Mouse (Mus musculus): Measurements from ENCODE around the gene Igfbp3. TPM values are rescaled to one million over a fixed set of nuclear protein-coding genes. Genes with fewer than 3 reads are reported as not detected.

Gene Igfbp3
- polyA plus RNA-seq, 1 experiment from 2014 or later = 14.2 TPM

DNA sequence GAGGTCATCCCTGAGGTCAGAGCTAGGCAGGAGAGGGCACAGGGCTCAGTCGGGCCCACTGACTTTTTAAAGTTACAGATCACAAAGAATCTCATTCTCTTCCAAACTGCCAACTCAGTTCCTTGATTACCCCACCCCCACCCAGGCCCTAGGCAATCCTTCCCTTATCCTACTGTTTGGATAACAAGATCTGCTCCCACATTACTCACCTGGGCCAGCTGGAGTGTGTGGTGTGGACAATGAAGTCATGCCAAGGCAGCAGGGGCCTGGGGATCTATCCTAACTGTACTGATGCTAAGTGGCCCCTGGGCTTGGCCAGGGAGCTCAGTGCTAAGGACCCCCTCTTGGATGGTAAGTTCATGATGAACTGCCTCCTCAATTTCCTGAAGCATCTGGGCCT, 29.3 kb downstream of the Igfbp3 start:
- no peaks in the 10 kb centered on the region for H3K36me3 ChIP-seq (replicated peaks)
- H3K4me1 ChIP-seq = peaks cover 15% of the 10 kb centered on the region
- ATAC-seq (ENCODE audit: low FRiP score) = no peak
- 0 out of 2 replicates have a peak, but pooled peaks cover 11% of the 10 kb centered on the region for H3K27me3 ChIP-seq
- H3K4me3 ChIP-seq (replicated peaks) = no peak overlapping the region
- H3K9ac ChIP-seq = no peak overlapping the region
- H3K27ac ChIP-seq = no peak overlapping the region
- H3K4me2 ChIP-seq = no peak overlapping the region
- no peaks in the 10 kb centered on the region for H3K9me3 ChIP-seq
- 31% methylated on average over 1 of the region's 1 CpGs for WGBS

GRCm38 (mm10) chr11:7182409-7183042, 31.2 kb downstream of the Igfbp3 start:
- 11% methylated on average over 8 of the region's 8 CpGs for WGBS
- H3K4me3 ChIP-seq (replicated peaks) = no peak overlapping the region
- peaks cover 15% of the 10 kb centered on the region for H3K4me1 ChIP-seq
- peak; percentile 91 for ATAC-seq (ENCODE audit: low FRiP score)
- no peak overlapping the region for H3K9ac ChIP-seq
- no peaks in the 10 kb centered on the region for H3K9me3 ChIP-seq
- H3K27ac ChIP-seq = 0 out of 2 replicates have a peak overlapping the region, but pooled peaks have one; percentile 2
- no peak overlapping the region for H3K4me2 ChIP-seq
- no peaks in the 10 kb centered on the region for H3K36me3 ChIP-seq (replicated peaks)
- H3K27me3 ChIP-seq = 0 out of 2 replicates have a peak, but pooled peaks cover 11% of the 10 kb centered on the region

GRCm38 (mm10) chr11:7179276-7179675, 34.4 kb downstream of the Igfbp3 start:
- Histone ChIP-seq H3K4me1 (peaks cover 15% of the 10 kb centered on the region), H3K4me3 (replicated peaks) (no peak overlapping the region), H3K27ac (no peak overlapping the region), H3K9ac (no peak overlapping the region), H3K27me3 (no peaks in the 10 kb centered on the region), H3K4me2 (no peak overlapping the region), H3K9me3 (no peaks in the 10 kb centered on the region), H3K36me3 (replicated peaks) (no peaks in the 10 kb centered on the region)
- no peak for ATAC-seq (ENCODE audit: low FRiP score)
- 90% methylated on average over 2 of the region's 2 CpGs for WGBS

GRCm38 (mm10) chr11:7178724-7179123, 35.0 kb downstream of the Igfbp3 start:
- no peak overlapping the region for H3K4me2 ChIP-seq
- WGBS = 88% methylated on average over 4 of the region's 4 CpGs
- no peak overlapping the region for H3K4me3 ChIP-seq (replicated peaks)
- H3K27ac ChIP-seq = no peak overlapping the region
- H3K9me3 ChIP-seq = no peaks in the 10 kb centered on the region
- no peak for ATAC-seq (ENCODE audit: low FRiP score)
- H3K27me3 ChIP-seq = no peaks in the 10 kb centered on the region
- H3K9ac ChIP-seq = no peak overlapping the region
- H3K36me3 ChIP-seq (replicated peaks) = no peaks in the 10 kb centered on the region
- H3K4me1 ChIP-seq = peaks cover 15% of the 10 kb centered on the region

- 77% methylated on average over 6 of the region's 6 CpGs for WGBS
- Histone ChIP-seq H3K36me3 (replicated peaks) (no peaks in the 10 kb centered on the region), H3K9me3 (no peaks in the 10 kb centered on the region), H3K9ac (no peak overlapping the region), H3K27ac (no peak overlapping the region), H3K4me3 (replicated peaks) (no peak overlapping the region), H3K4me2 (no peak overlapping the region), H3K4me1 (no peaks in the 10 kb centered on the region), H3K27me3 (no peaks in the 10 kb centered on the region)
- no peak for ATAC-seq (ENCODE audit: low FRiP score)
Observed at GRCm38 (mm10) chr11:7173664-7174063, 40.1 kb downstream of the Igfbp3 start.

DNA sequence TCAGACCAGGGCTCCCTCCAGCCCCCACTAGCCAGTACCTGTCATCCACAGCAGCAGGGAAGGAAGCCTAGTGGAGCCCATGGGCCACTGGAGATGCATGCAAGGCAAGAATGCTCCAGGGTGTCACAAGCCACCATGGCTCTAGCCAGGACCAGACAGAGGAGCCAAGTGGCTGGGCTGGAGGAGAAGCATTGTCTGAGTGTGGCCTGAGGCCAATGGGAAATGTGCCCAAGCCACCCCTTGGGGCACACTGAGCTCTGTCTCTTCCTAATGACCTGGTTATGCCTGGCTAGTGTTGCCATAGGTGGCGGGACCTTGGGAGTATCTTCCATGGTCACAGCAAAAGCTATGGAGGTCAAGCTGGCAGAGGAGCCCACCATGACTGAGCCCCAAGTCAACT, 44.1 kb downstream of the Igfbp3 start:
- ATAC-seq (ENCODE audit: low FRiP score) = no peak
- no peak overlapping the region for H3K4me3 ChIP-seq (replicated peaks)
- WGBS = 93% methylated on average over 1 of the region's 1 CpGs

DNA sequence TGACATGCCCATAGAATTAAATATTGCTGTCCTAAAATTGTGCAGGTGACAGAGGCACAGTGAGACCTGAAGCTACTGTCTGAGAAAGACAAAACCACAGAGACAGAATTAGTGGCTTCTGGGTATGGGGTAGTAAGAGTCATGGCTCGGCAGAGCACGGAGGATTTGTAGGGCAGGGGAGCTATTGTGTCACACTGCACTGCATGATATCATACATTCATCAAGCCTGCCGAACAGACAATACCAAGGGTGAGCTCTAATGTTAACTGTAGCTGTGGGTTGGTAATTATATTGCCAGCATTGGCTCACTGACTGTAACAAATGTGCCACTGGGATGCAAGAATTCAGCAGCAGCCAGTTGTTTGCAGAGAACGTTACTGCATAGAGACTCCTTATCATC, 49.3 kb downstream of the Igfbp3 start:
- Histone ChIP-seq H3K9me3 (no peaks in the 10 kb centered on the region), H3K27ac (no peak overlapping the region), H3K9ac (no peak overlapping the region), H3K4me3 (replicated peaks) (no peak overlapping the region), H3K4me2 (no peak overlapping the region), H3K36me3 (replicated peaks) (no peaks in the 10 kb centered on the region), H3K27me3 (no peaks in the 10 kb centered on the region), H3K4me1 (peaks cover 16% of the 10 kb centered on the region)
- ATAC-seq (ENCODE audit: low FRiP score) = no peak
- WGBS = 37% methylated on average over 4 of the region's 4 CpGs

More for the DNA sequence above, 44.1 kb downstream of the Igfbp3 start:
- Histone ChIP-seq H3K27ac (no peak overlapping the region), H3K4me1 (no peaks in the 10 kb centered on the region), H3K4me2 (no peak overlapping the region), H3K9ac (no peak overlapping the region), H3K27me3 (no peaks in the 10 kb centered on the region), H3K9me3 (no peaks in the 10 kb centered on the region), H3K36me3 (replicated peaks) (no peaks in the 10 kb centered on the region)

DNA sequence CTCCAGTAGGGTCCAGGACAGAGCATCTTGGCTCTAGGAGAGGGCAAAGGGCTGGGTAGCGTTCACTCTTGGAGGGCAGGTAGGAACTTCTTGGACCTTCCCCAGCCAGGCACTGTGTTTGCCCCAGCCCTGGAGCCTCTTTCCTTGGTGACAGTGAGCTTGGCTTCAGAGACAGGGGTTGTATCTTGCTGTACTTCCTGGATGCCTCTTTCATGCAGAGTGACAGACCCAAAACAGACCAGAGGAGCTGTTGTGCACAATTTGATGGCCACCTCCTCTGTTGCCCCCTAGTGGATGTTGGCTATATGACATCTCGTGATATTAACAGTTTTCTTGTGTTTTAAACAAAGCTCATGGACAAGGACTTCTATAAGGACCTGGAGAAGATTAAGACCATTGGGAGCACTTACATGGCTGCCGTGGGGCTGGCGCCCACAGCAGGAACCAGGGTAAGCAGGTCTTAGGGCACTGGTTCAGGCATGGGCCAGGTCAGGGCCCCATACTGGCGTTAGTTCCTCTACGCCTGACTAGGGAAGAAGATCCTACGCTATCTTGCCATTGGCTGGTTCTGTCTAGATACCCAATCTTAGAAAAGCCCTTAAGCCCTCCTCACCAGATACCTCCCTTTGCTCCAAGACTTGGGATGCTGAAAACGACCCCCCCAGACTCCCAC, 52.1 kb downstream of the Igfbp3 start:
- 74% methylated on average over 8 of the region's 8 CpGs for WGBS
- no peak overlapping the region for H3K27ac ChIP-seq

GRCm38 (mm10) chr11:7160637-7161101, 53.1 kb downstream of the Igfbp3 start:
- Histone ChIP-seq H3K4me2 (no peak overlapping the region), H3K36me3 (replicated peaks) (no peaks in the 10 kb centered on the region), H3K27ac (0 out of 2 replicates have a peak overlapping the region, but pooled peaks have one; percentile 46), H3K4me3 (replicated peaks) (no peak overlapping the region), H3K9ac (no peak overlapping the region), H3K27me3 (no peaks in the 10 kb centered on the region), H3K4me1 (peaks cover 16% of the 10 kb centered on the region), H3K9me3 (no peaks in the 10 kb centered on the region)
- 26% methylated on average over 4 of the region's 4 CpGs for WGBS
- ATAC-seq (ENCODE audit: low FRiP score) = peak; percentile 15; the same call in 1 of the 2 replicates

More for the DNA sequence above, 52.1 kb downstream of the Igfbp3 start:
- H3K9ac ChIP-seq = no peak overlapping the region
- no peaks in the 10 kb centered on the region for H3K27me3 ChIP-seq
- peaks cover 16% of the 10 kb centered on the region for H3K4me1 ChIP-seq
- no peaks in the 10 kb centered on the region for H3K36me3 ChIP-seq (replicated peaks)
- no peaks in the 10 kb centered on the region for H3K9me3 ChIP-seq
- no peak for ATAC-seq (ENCODE audit: low FRiP score)
- H3K4me2 ChIP-seq = no peak overlapping the region
- no peak overlapping the region for H3K4me3 ChIP-seq (replicated peaks)

GRCm38 (mm10) chr11:7160146-7160545, 53.6 kb downstream of the Igfbp3 start:
- Histone ChIP-seq H3K27me3 (no peaks in the 10 kb centered on the region), H3K27ac (no peak overlapping the region), H3K4me2 (no peak overlapping the region), H3K36me3 (replicated peaks) (no peaks in the 10 kb centered on the region), H3K4me3 (replicated peaks) (no peak overlapping the region), H3K9ac (no peak overlapping the region), H3K9me3 (no peaks in the 10 kb centered on the region), H3K4me1 (peaks cover 16% of the 10 kb centered on the region)
- no peak for ATAC-seq (ENCODE audit: low FRiP score)
- 79% methylated on average over 6 of the region's 6 CpGs for WGBS

GRCm38 (mm10) chr11:7158196-7158595, 55.5 kb downstream of the Igfbp3 start:
- Histone ChIP-seq H3K9ac (no peak overlapping the region), H3K27ac (no peak overlapping the region), H3K9me3 (no peaks in the 10 kb centered on the region), H3K27me3 (no peaks in the 10 kb centered on the region), H3K4me3 (replicated peaks) (no peak overlapping the region), H3K4me1 (peaks cover 10% of the 10 kb centered on the region), H3K36me3 (replicated peaks) (no peaks in the 10 kb centered on the region), H3K4me2 (no peak overlapping the region)
- WGBS = 86% methylated on average over 6 of the region's 6 CpGs
- ATAC-seq (ENCODE audit: low FRiP score) = no peak

DNA sequence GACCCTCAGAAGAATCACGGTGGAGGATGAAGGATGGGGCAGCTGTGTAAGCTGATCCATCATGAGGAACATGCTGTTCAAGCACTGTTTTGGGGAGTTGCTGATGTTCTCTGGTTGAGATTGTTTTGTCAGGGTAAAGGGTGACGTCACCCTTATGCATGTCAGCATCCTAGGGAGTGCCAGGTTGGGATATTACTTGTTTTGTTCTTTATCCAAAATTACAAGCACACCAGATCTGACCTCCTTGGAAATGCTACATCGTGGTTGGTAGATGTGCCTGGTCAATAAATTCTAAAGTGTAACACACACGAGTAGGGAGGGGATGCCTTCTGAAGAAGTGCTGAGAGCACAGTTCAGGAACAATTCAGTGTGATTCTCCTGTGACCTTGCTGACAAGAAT, 57.3 kb downstream of the Igfbp3 start:
- no peaks in the 10 kb centered on the region for H3K27me3 ChIP-seq
- H3K9ac ChIP-seq = no peak overlapping the region
- H3K4me2 ChIP-seq = no peak overlapping the region
- H3K9me3 ChIP-seq = no peaks in the 10 kb centered on the region
- WGBS = 78% methylated on average over 4 of the region's 4 CpGs
- no peak overlapping the region for H3K4me3 ChIP-seq (replicated peaks)
- no peaks in the 10 kb centered on the region for H3K36me3 ChIP-seq (replicated peaks)
- ATAC-seq (ENCODE audit: low FRiP score) = no peak
- H3K27ac ChIP-seq = no peak overlapping the region
- peaks cover 10% of the 10 kb centered on the region for H3K4me1 ChIP-seq
